Mouse (Mus musculus) heart, embryonic 10.5 days (tissue): Measurements from ENCODE around the gene Cyp4f17. TPM values are rescaled to one million over a fixed set of nuclear protein-coding genes. Genes with fewer than 3 reads are reported as not detected.

ENCODE experiments used
- DNase-seq: peaks from one replicate; pipeline ENCODE4 v3.0.0-alpha.2; 2017; ENCODE audit warnings: low spot score
- H3K27ac ChIP-seq: fragments of 300-500 bp; sonication (generic); 2 replicates; pipeline ENCODE4 v1.5.1; 2016; ENCODE audit warnings: mild to moderate bottlenecking
- H3K27me3 ChIP-seq: fragments of 300-500 bp; sonication (generic); 2 replicates; pipeline ENCODE4 v1.6.1; 2016; ENCODE audit warnings: mild to moderate bottlenecking; ENCODE audit not compliant: poor library complexity, insufficient read depth, severe bottlenecking
- H3K36me3 ChIP-seq: fragments of 300-500 bp; sonication (generic); 2 replicates; pipeline ENCODE4 v1.6.1; 2016; ENCODE audit warnings: mild to moderate bottlenecking, moderate library complexity
- H3K4me1 ChIP-seq: fragments of 300-500 bp; sonication (generic); 2 replicates; pipeline ENCODE4 v1.6.1; 2016; ENCODE audit warnings: mild to moderate bottlenecking
- H3K4me3 ChIP-seq: fragments of 300-500 bp; sonication (generic); 2 replicates; pipeline ENCODE4 v1.5.1; 2016; ENCODE audit warnings: mild to moderate bottlenecking, moderate library complexity
- H3K9me3 ChIP-seq: fragments of 300-500 bp; sonication (generic); 2 replicates; pipeline ENCODE4 v1.6.1; 2016; ENCODE audit warnings: mild to moderate bottlenecking, moderate library complexity
- WGBS: fragments of 180-500 bp; shearing (Covaris S2); methylation state at CpG from one replicate; pipeline ENCODE4 v1.1.7; 2016; 5-methylcytosine and 5-hydroxymethylcytosine counted together
- polyA plus RNA-seq: library from polyadenylated mRNA; unstranded; fragments of >200 nt; fragmentation: Nextera tagmentation; extraction: Ambion mirVana; gene quantifications from 2 replicates; pipeline ENCODE4 v1.2.1, GENCODE M21; 2016

Gene Cyp4f17
- polyA plus RNA-seq, result 4.1 and 4.9 TPM in 2 replicates

GRCm38 (mm10) chr17:32505851-32506728, at the start of gene Cyp4f17:
Gene Cyp4f17 (plus strand): TSS chr17:32506050.
- peak within 1 kb of the TSS; percentile 64 for H3K4me3 ChIP-seq
- peaks cover 4% of the 10 kb centered on the region; the same call in 1 of the 2 replicates for H3K36me3 ChIP-seq
- 1% methylated on average over 30 of the region's 30 CpGs for whole genome bisulfite sequencing
- H3K9me3 ChIP-seq, result no peaks in the 10 kb centered on the region
- H3K4me1 ChIP-seq, result peaks cover 18% of the 10 kb centered on the region
- peak within 1 kb of the TSS; percentile 88 for H3K27ac ChIP-seq
- DNase-seq, result peak; percentile 93
- no peaks in the 10 kb centered on the region for H3K27me3 ChIP-seq

GRCm38 (mm10) chr17:32468494-32468893, 37.4 kb upstream of the Cyp4f17 start:
- H3K27ac ChIP-seq, result no peak overlapping the region
- no peaks in the 10 kb centered on the region for H3K36me3 ChIP-seq
- H3K9me3 ChIP-seq, result no peaks in the 10 kb centered on the region
- WGBS, result 42% methylated on average over 7 of the region's 7 CpGs
- no peaks in the 10 kb centered on the region for H3K4me1 ChIP-seq
- H3K27me3 ChIP-seq, result 0 out of 2 replicates have a peak, but pooled peaks cover 3% of the 10 kb centered on the region
- H3K4me3 ChIP-seq, result no peak overlapping the region
- no peak for DNase-seq

- 75% methylated on average over 4 of the region's 4 CpGs for WGBS
- Histone ChIP-seq H3K4me1 (no peaks in the 10 kb centered on the region), H3K27me3 (0 out of 2 replicates have a peak, but pooled peaks cover 3% of the 10 kb centered on the region)
Measured at GRCm38 (mm10) chr17:32470795-32471194, 35.1 kb upstream of the Cyp4f17 start.

GRCm38 (mm10) chr17:32472176-32472575, 33.7 kb upstream of the Cyp4f17 start:
- Histone ChIP-seq H3K4me3 (no peak overlapping the region), H3K9me3 (no peaks in the 10 kb centered on the region), H3K27ac (no peak overlapping the region), H3K27me3 (0 out of 2 replicates have a peak, but pooled peaks cover 3% of the 10 kb centered on the region), H3K4me1 (no peaks in the 10 kb centered on the region), H3K36me3 (no peaks in the 10 kb centered on the region)
- no peak for DNase-seq
- 57% methylated on average over 7 of the region's 7 CpGs for WGBS

More at GRCm38 (mm10) chr17:32470795-32471194, 35.1 kb upstream of the Cyp4f17 start:
- Histone ChIP-seq H3K9me3 (no peaks in the 10 kb centered on the region), H3K36me3 (no peaks in the 10 kb centered on the region), H3K27ac (no peak overlapping the region), H3K4me3 (no peak overlapping the region)
- no peak for DNase-seq

GRCm38 (mm10) chr17:32474954-32475560, 30.8 kb upstream of the Cyp4f17 start:
- Histone ChIP-seq H3K27me3 (peaks cover 17% of the 10 kb centered on the region), H3K36me3 (no peaks in the 10 kb centered on the region), H3K4me1 (no peaks in the 10 kb centered on the region), H3K27ac (no peak overlapping the region), H3K4me3 (no peak overlapping the region), H3K9me3 (no peaks in the 10 kb centered on the region)
- WGBS, result 74% methylated on average over 5 of the region's 5 CpGs
- DNase-seq, result no peak

GRCm38 (mm10) chr17:32477204-32477603, 28.6 kb upstream of the Cyp4f17 start:
- peaks cover 34% of the 10 kb centered on the region for H3K27me3 ChIP-seq
- no peaks in the 10 kb centered on the region for H3K9me3 ChIP-seq
- no peak for DNase-seq
- WGBS, result 100% methylated on average over 1 of the region's 1 CpGs
- H3K4me1 ChIP-seq, result no peaks in the 10 kb centered on the region
- H3K27ac ChIP-seq, result no peak overlapping the region
- no peaks in the 10 kb centered on the region for H3K36me3 ChIP-seq
- H3K4me3 ChIP-seq, result no peak overlapping the region

GRCm38 (mm10) chr17:32478727-32479126, 27.1 kb upstream of the Cyp4f17 start:
- H3K27ac ChIP-seq, result no peak overlapping the region
- WGBS, result 70% methylated on average over 2 of the region's 2 CpGs
- no peak for DNase-seq
- H3K9me3 ChIP-seq, result no peaks in the 10 kb centered on the region
- H3K27me3 ChIP-seq, result peaks cover 45% of the 10 kb centered on the region
- H3K4me3 ChIP-seq, result no peak overlapping the region
- H3K36me3 ChIP-seq, result no peaks in the 10 kb centered on the region
- 0 out of 2 replicates have a peak, but pooled peaks cover 4% of the 10 kb centered on the region for H3K4me1 ChIP-seq

- no peak overlapping the region for H3K4me3 ChIP-seq
- 16% methylated on average over 8 of the region's 8 CpGs for WGBS
- DNase-seq, result no peak
- peaks cover 54% of the 10 kb centered on the region for H3K27me3 ChIP-seq
- H3K27ac ChIP-seq, result no peak overlapping the region
- 0 out of 2 replicates have a peak, but pooled peaks cover 4% of the 10 kb centered on the region for H3K4me1 ChIP-seq
- no peaks in the 10 kb centered on the region for H3K9me3 ChIP-seq
- no peaks in the 10 kb centered on the region for H3K36me3 ChIP-seq
Measured at GRCm38 (mm10) chr17:32479554-32480506, 26.0 kb upstream of the Cyp4f17 start.

- H3K27me3 ChIP-seq, result peaks cover 54% of the 10 kb centered on the region
- H3K9me3 ChIP-seq, result no peaks in the 10 kb centered on the region
- DNase-seq, result no peak
- H3K4me1 ChIP-seq, result 0 out of 2 replicates have a peak, but pooled peaks cover 4% of the 10 kb centered on the region
- WGBS, result 69% methylated on average over 14 of the region's 14 CpGs
- no peaks in the 10 kb centered on the region for H3K36me3 ChIP-seq
- H3K27ac ChIP-seq, result no peak overlapping the region
- H3K4me3 ChIP-seq, result no peak overlapping the region
Measured at GRCm38 (mm10) chr17:32481766-32482165, 24.1 kb upstream of the Cyp4f17 start.

GRCm38 (mm10) chr17:32483200-32483599, 22.6 kb upstream of the Cyp4f17 start:
- peak; percentile 85 for DNase-seq
- Histone ChIP-seq H3K27ac (no peak overlapping the region), H3K4me3 (peak overlapping the region; percentile 31), H3K36me3 (no peaks in the 10 kb centered on the region), H3K4me1 (0 out of 2 replicates have a peak, but pooled peaks cover 4% of the 10 kb centered on the region), H3K27me3 (peaks cover 54% of the 10 kb centered on the region), H3K9me3 (no peaks in the 10 kb centered on the region)
- 22% methylated on average over 18 of the region's 18 CpGs for WGBS

GRCm38 (mm10) chr17:32492349-32492980, 13.4 kb upstream of the Cyp4f17 start:
- H3K27me3 ChIP-seq, result peaks cover 35% of the 10 kb centered on the region
- peak overlapping the region; percentile 55 for H3K4me3 ChIP-seq
- no peak overlapping the region for H3K27ac ChIP-seq
- WGBS, result 7% methylated on average over 30 of the region's 30 CpGs
- no peak for DNase-seq
- no peaks in the 10 kb centered on the region for H3K36me3 ChIP-seq
- peaks cover 8% of the 10 kb centered on the region; the same call in 1 of the 2 replicates for H3K4me1 ChIP-seq
- no peaks in the 10 kb centered on the region for H3K9me3 ChIP-seq

GRCm38 (mm10) chr17:32494601-32495000, 11.2 kb upstream of the Cyp4f17 start:
- WGBS, result 70% methylated on average over 1 of the region's 1 CpGs
- H3K27ac ChIP-seq, result no peak overlapping the region
- H3K4me3 ChIP-seq, result no peak overlapping the region
- no peaks in the 10 kb centered on the region for H3K36me3 ChIP-seq
- H3K27me3 ChIP-seq, result peaks cover 35% of the 10 kb centered on the region
- H3K9me3 ChIP-seq, result no peaks in the 10 kb centered on the region
- H3K4me1 ChIP-seq, result peaks cover 8% of the 10 kb centered on the region; the same call in 1 of the 2 replicates
- DNase-seq, result no peak
